Mouse (Mus musculus): ENCODE data around the gene Pax3.

- TF ChIP-seq POLR2A (IDR thresholded peaks at IDR 0.05; ENCODE audit: insufficient read length, low read depth) (no peak), MYOD1 (IDR thresholded peaks at IDR 0.05; ENCODE audit: control insufficient read depth in 1 of 3, insufficient read length in 2 of 3, low read depth in 2 of 3) (no peak)
Measured at GRCm38 (mm10) chr1:78053677-78054076, 143.3 kb downstream of the Pax3 start.
